ENCODE assay signal across 7 mouse cellular contexts in the genomic region with DNA sequence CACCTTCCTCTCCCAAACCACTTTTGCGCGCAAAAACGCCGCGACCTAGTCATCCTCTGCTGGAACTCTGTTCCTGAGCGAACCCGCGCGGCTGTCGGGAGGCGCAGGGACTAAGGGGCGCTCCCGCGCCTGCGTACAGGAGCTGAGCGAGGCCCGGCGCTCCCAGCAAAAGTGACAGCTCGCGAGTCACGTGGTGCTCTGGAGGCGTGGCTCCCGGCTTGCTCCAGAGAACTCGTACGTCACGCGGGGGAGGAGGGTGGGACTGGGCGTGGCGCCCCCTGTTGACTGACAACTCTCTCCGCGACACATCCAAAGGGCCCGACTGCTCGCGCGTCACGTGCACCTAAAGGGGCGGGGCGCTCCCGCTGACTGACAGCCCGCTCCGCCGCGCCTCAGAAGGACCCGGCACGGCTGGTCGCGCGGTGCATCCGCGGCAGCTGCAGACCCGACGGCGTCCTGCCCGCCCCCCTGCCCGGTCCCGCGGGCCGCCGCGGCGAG. TPM values are rescaled to one million over a fixed set of nuclear protein-coding genes. Genes with fewer than 3 reads are reported as not detected.
A peak's percentile ranks its signal among the peaks of the same experiment; 100 is the strongest.
DNase-seq lines count a peak whose midpoint lies in the region; ATAC-seq lines count a peak whose summit lies in the region.

A gene (plus strand): TSS at position 395 of the 498 bp plus-strand sequence.

- peak within 1 kb of the TSS; percentile 82 for H3K9ac ChIP-seq in intestine, embryonic 16.5 days (ENCODE audit: low read depth, low read length)
- peak within 1 kb of the TSS; percentile 72 for H3K9ac ChIP-seq in midbrain, embryonic 11.5 days (ENCODE audit: low read length)

- H3K9me3 ChIP-seq in intestine, embryonic 16.5 days (ENCODE audit: control insufficient read depth, low read length), result no peaks in the 10 kb centered on the region
- no peaks in the 10 kb centered on the region for H3K9me3 ChIP-seq in midbrain, embryonic 11.5 days (ENCODE audit: control insufficient read depth, low read length)

- peak; percentile 95 for ATAC-seq in intestine, embryonic 16.5 days
- ATAC-seq in midbrain, embryonic 11.5 days (ENCODE audit: low FRiP score), result peak; percentile 96

- DNase-seq in adrenal gland, adult 8-10 months, result peak; percentile 100
- DNase-seq in embryo, embryonic 9.5 days (ENCODE audit: extremely low spot score), result peak; percentile 100
- DNase-seq in gastrocnemius, postnatal 4 days (ENCODE audit: low spot score in 2 of 2), result peak; percentile 99 to 100
- DNase-seq in left cerebral cortex, postnatal 36 days (ENCODE audit: low spot score in 2 of 2), result peak; percentile 100
- peak; percentile 100 for DNase-seq in midbrain, embryonic 11.5 days (ENCODE audit: low spot score, missing footprints)
- DNase-seq in skeletal muscle tissue, adult 2 months (ENCODE audit: low read depth, low spot score), result peak; percentile 100

- peak within 1 kb of the TSS; percentile 97 for H3K27ac ChIP-seq in intestine, embryonic 16.5 days (ENCODE audit: low read length)
- peak within 1 kb of the TSS; percentile 83 for H3K27ac ChIP-seq in midbrain, embryonic 11.5 days (ENCODE audit: low read depth, low read length)

- H3K27me3 ChIP-seq in intestine, embryonic 16.5 days (replicated peaks; ENCODE audit: control insufficient read depth, insufficient read depth, low read length), result peaks cover 11% of the 10 kb centered on the region
- peaks cover 21% of the 10 kb centered on the region for H3K27me3 ChIP-seq in midbrain, embryonic 11.5 days (ENCODE audit: control insufficient read depth, insufficient read depth, low read length)

- intact Hi-C loops in left cerebral cortex, postnatal 36 days (cut with DNase I), result no loop called here

- WGBS in intestine, embryonic 16.5 days, result under 1% methylated on average over 61 of the region's 61 CpGs
- under 1% methylated on average over 51 of the region's 61 CpGs for WGBS in midbrain, embryonic 11.5 days

- H3K4me3 ChIP-seq in intestine, embryonic 16.5 days (ENCODE audit: low read length), result peak within 1 kb of the TSS; percentile 78
- H3K4me3 ChIP-seq in midbrain, embryonic 11.5 days (ENCODE audit: low read depth, low read length), result peak within 1 kb of the TSS; percentile 67

- H3K36me3 ChIP-seq in intestine, embryonic 16.5 days (ENCODE audit: control insufficient read depth, insufficient read depth, low read length), result no peaks in the 10 kb centered on the region
- H3K36me3 ChIP-seq in midbrain, embryonic 11.5 days (ENCODE audit: control insufficient read depth, insufficient read depth, low read length), result no peaks in the 10 kb centered on the region

- H3K4me2 ChIP-seq in intestine, embryonic 16.5 days (ENCODE audit: low read depth, low read length), result peak within 1 kb of the TSS; percentile 100
- H3K4me2 ChIP-seq in midbrain, embryonic 11.5 days, result peak within 1 kb of the TSS; percentile 88

- H3K4me1 ChIP-seq in intestine, embryonic 16.5 days (ENCODE audit: control insufficient read depth, insufficient read depth, low read length), result peaks cover 17% of the 10 kb centered on the region
- H3K4me1 ChIP-seq in midbrain, embryonic 11.5 days (ENCODE audit: control insufficient read depth, insufficient read depth, low read length), result peaks cover 13% of the 10 kb centered on the region

RNA-seq across cellular contexts. Expression of the gene that starts here (rescaled TPM):
- 100 to 1,000 TPM; 110 to 182 (median 142) TPM for total RNA-seq in adrenal gland, adult 8-10 months (2022)
- 10 to 100 TPM; 13.0 to 14.2 TPM for total RNA-seq in gastrocnemius, postnatal 4 days (2021)
- polyA plus RNA-seq in intestine, embryonic 16.5 days (2015; fragmentation: Nextera tagmentation; extraction: Ambion mirVana), result 4.6 and 5.1 TPM in 2 replicates
- total RNA-seq in left cerebral cortex, postnatal 36 days (2021), result 100 to 1,000 TPM; 246 to 248 TPM
- polyA plus RNA-seq in midbrain, embryonic 11.5 days (2014; fragmentation: Nextera tagmentation; extraction: Ambion mirVana), result 12.4 and 13.5 TPM in 2 replicates

Comparison
In these comparisons a context has a peak if more than half of its experiments do, and no peak if none do; other contexts are left out.
1. Peak in every context shown above with its lines: DNase-seq, ATAC-seq, H3K4me3 ChIP-seq and H3K27ac ChIP-seq.
2. RNA of the gene that starts here (total RNA-seq): 246 to 248 TPM in left cerebral cortex, postnatal 36 days and 110 to 182 TPM in adrenal gland, adult 8-10 months; 13.0 to 14.2 TPM in gastrocnemius, postnatal 4 days; every median in the first group is over 4 times any median in the second.